In the genomic region with DNA sequence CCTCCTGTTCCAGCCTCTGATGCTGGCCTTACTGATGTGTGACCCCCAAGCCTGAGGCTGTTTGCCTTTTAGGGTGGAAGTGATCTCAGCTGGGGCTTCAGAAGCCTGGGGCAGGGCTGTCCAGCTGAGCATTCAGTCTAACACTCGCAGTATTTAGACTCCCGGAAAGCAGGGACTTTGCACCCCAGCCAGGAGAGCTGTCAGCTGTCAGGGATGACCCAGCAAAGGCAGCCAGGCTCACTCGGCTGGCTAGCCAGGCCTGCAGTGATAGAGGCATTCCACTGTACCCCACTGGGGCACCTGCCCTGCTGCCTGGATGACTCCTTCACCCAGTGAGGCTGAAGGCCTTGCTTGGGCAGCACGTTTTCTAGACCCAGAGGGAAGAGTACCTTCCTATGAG, we compare ENCODE assay signal across 12 mouse cellular contexts. TPM values are rescaled to one million over a fixed set of nuclear protein-coding genes. Genes with fewer than 3 reads are reported as not detected.
DNase-seq lines count a peak whose midpoint lies in the region; ATAC-seq and TF ChIP-seq lines count a peak whose summit lies in the region.
"Had no signal": no experiment of that assay in that cellular context is flagged by ENCODE, and none has a peak within 500 bp of the region (broad histone marks: within the 10 kb centered on the region; RNA-seq: fewer than 3 reads in every experiment).

No protein-coding gene starts in this region.

- no peaks in the 10 kb centered on the region for H3K36me3 ChIP-seq in liver, embryonic 14.5 days (replicated peaks; ENCODE audit: control insufficient read depth, insufficient read depth, low read depth)

- no peak for TF ChIP-seq CTCF in gastrocnemius, adult 2 months (IDR thresholded peaks at IDR 0.05)
- no peak for TF ChIP-seq CTCF in liver, embryonic 14.5 days (IDR thresholded peaks at IDR 0.05; ENCODE audit: low read depth)

- peak; percentile 41; the same call in 1 of the 2 replicates for ATAC-seq in liver, embryonic 14.5 days (ENCODE audit: insufficient read depth)
- no peak for ATAC-seq in granulocyte monocyte progenitor cell, adult 5-6 weeks (replicated peaks; ENCODE audit: poor library complexity, severe bottlenecking)

- DNase-seq in gastrocnemius, adult 2 months, result peak; percentile 64
- no peak for DNase-seq in gastrocnemius, postnatal 4 days (ENCODE audit: low spot score in 2 of 2)
- DNase-seq in heart, adult 8-10 months (ENCODE audit: low spot score), result peak; percentile 33
- peak; percentile 56 for DNase-seq in kidney, adult 18-20 months
- DNase-seq in liver, embryonic 14.5 days (ENCODE audit: low read depth in 3 of 3, low spot score in 3 of 3), result no peak
- no peak for DNase-seq in testis, postnatal 14 days (ENCODE audit: low spot score)
- no peak for DNase-seq in spleen, postnatal 4 days (ENCODE audit: low spot score in 2 of 2)
- DNase-seq: adrenal gland, postnatal 36 days; B cell, adult 2 months; cerebellum, postnatal 10 days had no signal

- no peaks in the 10 kb centered on the region; the same call in 1 of the 2 replicates for H3K27me3 ChIP-seq in liver, embryonic 14.5 days (ENCODE audit: control insufficient read depth, insufficient read depth, low read length)

- peak overlapping the region; percentile 78 for H3K4me3 ChIP-seq in gastrocnemius, adult 2 months
- H3K4me3 ChIP-seq in liver, embryonic 14.5 days (ENCODE audit: insufficient read depth in 1 of 2, low read depth in 2 of 2, low read length in 2 of 2), result no peak overlapping the region
- H3K4me3 ChIP-seq: limb, embryonic 13.5 days had no signal

- intact Hi-C loops in gastrocnemius, adult 2 months (cut with DNase I), result no loop called here

- no peak overlapping the region for H3K9ac ChIP-seq in liver, embryonic 14.5 days (replicated peaks)
- H3K9ac ChIP-seq: limb, embryonic 13.5 days had no signal

- H3K27ac ChIP-seq in gastrocnemius, adult 2 months, result peak overlapping the region; percentile 84
- H3K27ac ChIP-seq in liver, embryonic 14.5 days, result no peak overlapping the region
- H3K27ac ChIP-seq: limb, embryonic 13.5 days had no signal

- no peaks in the 10 kb centered on the region for H3K9me3 ChIP-seq in liver, embryonic 14.5 days (ENCODE audit: control insufficient read depth, low read length)
- H3K9me3 ChIP-seq: limb, embryonic 13.5 days had no signal

- no peak for TF ChIP-seq EP300 in liver, embryonic 14.5 days (IDR thresholded peaks at IDR 0.05; ENCODE audit: low read depth)

- H3K4me2 ChIP-seq in liver, embryonic 14.5 days (ENCODE audit: low read depth), result no peak overlapping the region
- H3K4me2 ChIP-seq: limb, embryonic 13.5 days had no signal

- peaks cover 0 to 11% of the 10 kb centered on the region in 2 experiments; a peak in 3 of 4 replicates for H3K4me1 ChIP-seq in liver, embryonic 14.5 days (replicated peaks; ENCODE audit: control insufficient read depth in 2 of 2, insufficient read depth in 2 of 2, low read length in 1 of 2)

- whole genome bisulfite sequencing in liver, embryonic 14.5 days (ENCODE audit: insufficient replicate concordance), result 53% methylated on average over 4 of the region's 4 CpGs

RNA-seq across cellular contexts. Expression of a gene that starts 3.7 kb away (rescaled TPM):
- total RNA-seq in gastrocnemius, adult 2 months (2021), result 100 to 1,000 TPM in 1 of 2 experiments, 10 to 100 TPM in 1; 46.5 to 139 TPM
- total RNA-seq in gastrocnemius, postnatal 4 days (2021), result 10 to 100 TPM; 26.2 to 33.7 TPM
- total RNA-seq in heart, adult 8-10 months (2022), result 100 to 1,000 TPM; 188 to 354 (median 218) TPM
- 8.3 and 10.6 TPM in 2 replicates for polyA plus RNA-seq in liver, embryonic 14.5 days (2012; rRNA removed)
- 26.4 and 27.0 TPM in 2 replicates for polyA plus RNA-seq in liver, embryonic 14.5 days (2014; fragmentation: Nextera tagmentation; extraction: Ambion mirVana)
- total RNA-seq in granulocyte monocyte progenitor cell, adult 5-6 weeks (2014; fragmentation: Nextera tagmentation), result 24.9 and 29.6 TPM in 2 replicates
- 1.6 and 4.0 TPM in 2 replicates for total RNA-seq in granulocyte monocyte progenitor cell, adult 5-6 weeks (2017)

RNA-seq across cellular contexts. Expression of a gene that starts 39.7 kb away (rescaled TPM):
- total RNA-seq in gastrocnemius, adult 2 months (2021), result 100 to 1,000 TPM; 186 to 220 TPM
- total RNA-seq in gastrocnemius, postnatal 4 days (2021), result 100 to 1,000 TPM; 291 TPM
- total RNA-seq in heart, adult 8-10 months (2022), result 100 to 1,000 TPM; 213 to 341 (median 275) TPM
- polyA plus RNA-seq in liver, embryonic 14.5 days (2012; rRNA removed), result 293 and 330 TPM in 2 replicates
- 442 and 509 TPM in 2 replicates for polyA plus RNA-seq in liver, embryonic 14.5 days (2014; fragmentation: Nextera tagmentation; extraction: Ambion mirVana)
- total RNA-seq in granulocyte monocyte progenitor cell, adult 5-6 weeks (2014; fragmentation: Nextera tagmentation), result 686 and 699 TPM in 2 replicates
- 600 and 654 TPM in 2 replicates for total RNA-seq in granulocyte monocyte progenitor cell, adult 5-6 weeks (2017)

RNA-seq across cellular contexts. Expression of a gene that starts 45.2 kb away (rescaled TPM):
- 10 to 100 TPM; 18.7 to 30.6 TPM for total RNA-seq in gastrocnemius, adult 2 months (2021)
- 10 to 100 TPM; 12.2 to 18.9 TPM for total RNA-seq in gastrocnemius, postnatal 4 days (2021)
- 10 to 100 TPM; 35.9 to 40.2 (median 39.3) TPM for total RNA-seq in heart, adult 8-10 months (2022)
- 1.8 and 2.0 TPM in 2 replicates for polyA plus RNA-seq in liver, embryonic 14.5 days (2012; rRNA removed)
- polyA plus RNA-seq in liver, embryonic 14.5 days (2014; fragmentation: Nextera tagmentation; extraction: Ambion mirVana), result 5.4 and 6.4 TPM in 2 replicates
- total RNA-seq in granulocyte monocyte progenitor cell, adult 5-6 weeks (2014; fragmentation: Nextera tagmentation), result 4.0 and 9.3 TPM in 2 replicates
- total RNA-seq in granulocyte monocyte progenitor cell, adult 5-6 weeks (2017), result 2.0 and 11.1 TPM in 2 replicates

RNA-seq across cellular contexts. Expression of a gene that starts 56.8 kb away (rescaled TPM):
- 10 to 100 TPM; 29.8 to 31.7 TPM for total RNA-seq in gastrocnemius, adult 2 months (2021)
- total RNA-seq in gastrocnemius, postnatal 4 days (2021), result 10 to 100 TPM; 44.4 to 51.3 TPM
- 10 to 100 TPM; 30.7 to 41.6 (median 35.2) TPM for total RNA-seq in heart, adult 8-10 months (2022)
- 3.4 and 5.2 TPM in 2 replicates for polyA plus RNA-seq in liver, embryonic 14.5 days (2012; rRNA removed)
- polyA plus RNA-seq in liver, embryonic 14.5 days (2014; fragmentation: Nextera tagmentation; extraction: Ambion mirVana), result 3.6 and 3.7 TPM in 2 replicates
- total RNA-seq in granulocyte monocyte progenitor cell, adult 5-6 weeks (2014; fragmentation: Nextera tagmentation), result 27.7 and 48.9 TPM in 2 replicates
- 25.3 and 28.0 TPM in 2 replicates for total RNA-seq in granulocyte monocyte progenitor cell, adult 5-6 weeks (2017)

Comparison
In these comparisons a context has a peak if more than half of its experiments do, and no peak if none do; other contexts are left out.
1. DNase-seq: peak in gastrocnemius, adult 2 months (single experiment), heart, adult 8-10 months (single experiment) and kidney, adult 18-20 months (single experiment); none in gastrocnemius, postnatal 4 days (0 of 2), liver, embryonic 14.5 days (0 of 3), testis, postnatal 14 days (single experiment) and spleen, postnatal 4 days (0 of 2).